Mouse (Mus musculus): ENCODE results near the gene Mdga2.

Mdga2 gene

GRCm38 (mm10) chr12:67222221-67223025 is at the start of gene Mdga2:
Gene Mdga2 (minus strand): TSS chr12:67222549.
- DNase-seq (ENCODE audit: low spot score): peak; percentile 69

DNA sequence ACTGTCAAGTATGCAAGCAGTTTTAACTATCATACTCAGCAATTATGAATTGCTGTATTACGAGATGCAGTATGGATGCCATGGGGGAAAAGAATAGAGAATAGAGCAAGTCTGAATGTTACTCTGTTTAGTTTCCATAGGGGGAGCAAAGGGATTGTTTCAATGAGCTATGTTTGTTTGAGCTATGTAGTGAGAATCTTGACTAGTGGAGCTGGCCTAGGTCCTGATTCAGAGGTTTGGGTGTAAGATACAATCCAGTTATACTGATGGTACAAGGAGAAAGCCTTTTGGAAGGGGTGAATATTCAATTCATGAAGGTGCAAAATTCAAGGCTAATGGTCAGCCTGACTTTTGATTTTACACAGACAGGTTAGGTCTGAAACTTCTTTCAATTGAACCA is 45.1 kb upstream of the Mdga2 start:
- DNase-seq (ENCODE audit: low spot score): peak; percentile 60

DNA sequence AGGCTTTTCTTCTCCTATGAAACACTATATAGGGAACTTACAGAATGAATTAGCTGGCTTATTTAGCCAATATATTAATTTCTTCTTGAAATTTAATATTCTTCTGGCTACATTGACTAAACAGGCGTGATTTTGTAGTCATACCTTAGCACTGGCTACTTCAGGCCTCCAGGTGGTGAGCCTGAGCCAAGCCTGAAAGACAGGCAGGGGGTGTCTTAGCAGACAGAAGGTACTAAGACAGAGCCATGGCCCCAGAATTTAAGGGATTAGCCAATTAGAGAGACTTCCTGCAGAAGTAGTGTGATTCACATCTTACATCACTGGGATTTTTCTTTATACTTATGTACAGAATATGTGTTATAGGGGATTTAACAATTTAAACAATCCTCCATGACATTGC is 1.2 kb upstream of the Mdga2 start:
- peak; percentile 26 for DNase-seq (ENCODE audit: low spot score)

DNA sequence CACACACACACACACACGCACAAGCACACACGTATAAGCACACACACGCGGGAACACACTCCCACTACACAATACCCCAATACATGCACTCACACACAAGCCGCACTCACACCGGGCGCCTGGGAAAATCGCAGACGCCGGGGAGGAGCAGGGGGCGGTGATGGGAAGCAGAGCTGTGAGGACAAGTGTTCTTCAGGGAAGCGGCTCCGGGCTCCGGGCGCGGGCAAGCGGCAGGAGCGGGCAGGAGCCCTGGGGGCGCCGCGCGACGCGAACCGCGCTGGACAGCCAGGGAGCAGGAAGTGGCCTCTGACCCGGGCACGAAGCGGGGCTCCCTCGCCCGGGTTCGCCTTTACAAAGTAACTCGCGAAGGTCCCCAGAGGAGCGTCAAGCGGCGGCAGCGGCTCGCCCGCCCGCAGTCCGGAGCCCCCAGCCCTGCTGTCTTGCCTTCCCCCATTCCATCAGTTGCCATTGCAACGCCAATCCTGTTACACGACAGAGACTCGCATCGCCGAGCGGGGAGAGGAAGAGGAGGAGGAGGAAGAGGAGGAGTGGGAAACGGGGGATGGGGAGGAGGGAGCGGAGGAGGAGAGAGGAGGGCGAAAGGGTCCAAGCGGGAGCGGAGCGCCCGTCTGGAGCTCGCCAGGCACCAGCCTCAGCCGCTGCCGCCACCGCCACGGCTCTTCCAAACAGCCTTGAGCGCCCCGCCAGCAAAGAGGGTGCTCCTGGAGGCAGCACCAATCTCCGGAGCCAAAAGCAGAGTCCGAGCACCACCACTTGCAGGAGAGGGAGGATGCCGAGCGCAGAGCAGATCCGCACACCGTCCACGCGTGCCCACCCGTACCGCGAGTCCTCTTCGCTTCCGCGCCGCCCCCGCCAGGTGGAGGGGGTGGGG is 774 bp downstream of the Mdga2 start:
- DNase-seq (ENCODE audit: low spot score): peak; percentile 67

DNA sequence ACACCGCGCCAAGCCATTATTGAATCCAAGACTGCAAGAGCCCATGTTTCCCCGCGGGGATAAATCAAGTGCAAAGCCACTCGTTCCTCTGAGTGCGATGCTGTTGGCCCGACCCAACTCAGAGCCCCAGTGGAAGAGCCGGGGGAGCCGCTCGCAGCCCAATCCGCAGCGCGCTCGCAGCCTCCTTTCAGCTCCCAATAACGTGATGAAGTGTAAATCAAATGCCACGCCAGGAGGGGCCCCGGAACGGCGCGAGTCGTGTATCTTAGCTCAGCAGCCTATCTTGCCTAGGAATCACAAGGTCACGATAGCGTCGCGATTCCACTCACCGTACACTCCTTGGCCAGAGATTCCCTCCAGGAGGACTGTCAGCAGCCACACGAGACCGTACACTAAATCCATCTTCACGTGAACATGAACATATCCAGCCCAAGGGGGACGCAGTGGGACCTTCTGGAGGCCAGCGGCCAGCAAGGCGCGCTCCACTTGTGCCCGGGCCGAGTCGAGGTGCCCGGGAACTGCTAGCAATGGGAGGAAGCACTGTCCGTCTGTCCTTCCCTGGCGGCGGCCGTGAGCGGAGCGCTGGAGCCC is 1.6 kb downstream of the Mdga2 start:
- DNase-seq (ENCODE audit: low spot score): peak; percentile 70

DNA sequence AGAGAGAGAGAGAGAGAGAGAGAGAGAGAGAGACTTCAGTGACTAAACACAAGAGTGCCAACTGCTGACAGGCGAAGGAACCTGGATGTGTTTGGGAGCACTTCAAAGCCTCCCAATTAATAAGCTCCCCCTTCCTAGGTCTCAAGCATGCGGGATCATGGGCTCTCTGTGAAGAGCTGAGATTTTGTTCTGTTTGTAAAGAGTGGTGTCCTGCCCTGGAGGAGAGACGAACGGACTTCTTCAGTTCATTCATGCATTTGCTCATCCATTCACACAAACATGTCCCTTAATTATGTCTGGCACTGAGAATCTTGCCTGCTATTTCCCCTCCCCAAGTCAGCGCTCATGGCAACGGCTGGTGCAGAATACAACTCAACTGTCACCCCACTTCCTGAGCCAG is 2.3 kb downstream of the Mdga2 start:
- peak; percentile 42 for DNase-seq (ENCODE audit: low spot score)

DNA sequence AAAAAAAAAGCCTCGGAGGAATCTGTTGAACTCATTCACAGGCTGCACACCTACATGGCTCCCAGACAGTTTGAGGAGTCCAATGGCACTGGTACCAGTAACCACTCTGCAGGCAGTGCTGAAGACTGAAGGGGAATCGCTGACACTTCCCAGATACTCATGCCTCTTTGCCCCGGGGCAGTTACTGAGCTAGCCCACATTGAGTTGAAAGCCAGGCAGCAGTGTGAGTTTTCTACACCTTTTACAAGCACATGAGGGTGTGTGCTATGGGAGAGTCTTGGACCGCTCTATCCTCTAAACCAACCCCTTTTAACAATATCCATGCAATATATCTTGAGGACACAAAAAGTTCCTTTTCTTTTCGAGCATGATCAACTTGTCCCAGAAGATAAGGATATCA is 2.8 kb downstream of the Mdga2 start:
- peak; percentile 32 for DNase-seq (ENCODE audit: low spot score)

GRCm38 (mm10) chr12:67212801-67213200 is 9.5 kb downstream of the Mdga2 start:
- no peak for DNase-seq (ENCODE audit: low spot score)

- no peak for DNase-seq (ENCODE audit: low spot score)
These were observed 44.2 kb downstream of the Mdga2 start for GRCm38 (mm10) chr12:67178155-67178554.

DNA sequence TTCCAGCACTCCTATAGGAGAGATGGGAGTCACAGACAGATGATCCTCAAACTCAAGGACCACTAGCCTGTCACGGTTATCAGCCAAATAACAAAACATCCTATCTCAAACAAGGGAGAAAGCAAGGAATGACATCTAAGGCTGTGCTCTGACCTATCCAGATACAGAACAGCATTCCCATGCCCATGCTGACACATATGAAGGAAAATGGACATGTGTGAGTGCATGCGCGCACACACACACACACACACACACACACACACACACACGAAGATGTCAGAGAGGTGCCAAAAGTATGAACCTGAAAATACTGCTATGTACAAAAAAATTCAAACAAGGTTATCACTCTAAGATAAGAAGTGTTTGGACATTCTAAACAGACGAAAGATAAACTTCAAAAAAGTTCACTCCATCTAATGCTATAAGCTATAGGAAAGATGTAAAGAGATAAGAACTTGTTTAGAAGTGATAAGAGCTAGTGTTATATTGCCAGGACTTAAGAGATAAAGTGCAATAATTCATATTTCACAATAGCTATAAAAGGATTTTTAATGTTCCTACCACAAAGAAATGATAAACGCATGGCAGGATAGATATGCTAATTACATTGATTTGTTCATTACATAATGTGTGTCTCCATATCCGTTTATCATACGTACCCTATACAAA is 65.6 kb downstream of the Mdga2 start:
- DNase-seq (ENCODE audit: low spot score): no peak

- DNase-seq (ENCODE audit: low spot score): no peak
These were observed 69.3 kb downstream of the Mdga2 start for GRCm38 (mm10) chr12:67153077-67153476.

- no peak for DNase-seq (ENCODE audit: low spot score)
These were observed 80.7 kb downstream of the Mdga2 start for GRCm38 (mm10) chr12:67141605-67142004.

- DNase-seq (ENCODE audit: low spot score): no peak
These were observed 82.2 kb downstream of the Mdga2 start for GRCm38 (mm10) chr12:67140131-67140530.

- no peak for DNase-seq (ENCODE audit: low spot score)
These were observed 94.9 kb downstream of the Mdga2 start for GRCm38 (mm10) chr12:67127457-67127856.

- no peak for DNase-seq (ENCODE audit: low spot score)
These were observed 98.5 kb downstream of the Mdga2 start for GRCm38 (mm10) chr12:67123874-67124273.

DNA sequence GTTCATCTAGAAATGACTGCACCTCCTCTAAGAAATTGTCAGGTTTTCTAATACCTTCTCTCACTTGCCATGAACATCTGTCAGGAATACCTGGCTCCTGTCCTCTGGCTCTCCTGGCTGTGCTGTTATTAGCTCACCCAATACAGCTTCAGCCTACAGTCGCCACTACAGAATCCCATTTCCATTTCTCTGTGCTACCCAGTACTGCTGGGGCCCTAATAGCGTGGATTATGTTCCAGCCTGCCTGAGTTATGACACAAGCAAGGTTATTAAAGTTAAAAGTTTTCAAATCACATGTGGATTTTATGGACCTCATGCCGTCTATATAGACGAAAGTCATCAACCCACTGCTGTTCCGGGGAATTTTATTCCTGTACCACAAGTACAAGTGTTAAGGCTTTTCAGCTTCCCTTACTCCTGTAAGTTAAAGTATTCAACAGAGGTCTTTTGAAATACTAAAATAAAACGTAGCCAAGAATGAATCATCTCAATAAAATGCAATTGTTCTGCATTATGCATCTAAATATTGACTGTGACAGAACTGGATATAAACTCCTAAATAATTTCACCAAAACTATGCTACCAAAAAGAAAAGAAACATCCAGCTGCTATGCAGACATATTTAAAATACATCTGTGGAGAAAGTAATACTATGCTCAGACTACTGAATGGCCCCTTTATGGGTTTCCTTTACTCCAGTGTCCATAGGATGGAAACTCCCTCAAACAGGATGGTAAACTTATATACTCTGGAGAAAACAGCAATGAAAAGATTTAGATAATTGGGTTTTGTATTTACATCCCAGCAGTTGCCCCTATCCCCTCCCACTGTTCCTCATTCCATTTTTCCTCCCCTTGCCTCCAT is 103.5 kb downstream of the Mdga2 start:
- DNase-seq (ENCODE audit: low spot score): no peak

DNA sequence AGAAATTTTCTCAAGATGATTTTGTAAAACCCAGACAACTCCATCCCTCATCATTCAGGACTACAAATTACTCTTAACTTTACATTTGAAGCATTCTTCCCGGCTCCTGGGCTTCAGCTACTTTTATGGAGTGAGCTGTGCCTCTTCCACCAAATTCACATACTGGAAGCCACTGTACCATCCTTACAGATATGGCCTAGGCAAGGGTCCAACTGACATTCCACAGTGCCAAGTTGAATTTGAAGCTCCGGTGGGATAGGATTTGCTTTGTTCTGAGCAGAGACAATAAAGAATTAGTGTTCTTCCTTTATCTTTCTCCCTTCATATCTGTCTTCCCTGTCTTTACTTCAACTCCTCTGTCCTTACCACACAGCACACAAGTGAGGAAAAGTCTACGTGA is 118.2 kb downstream of the Mdga2 start:
- no peak for DNase-seq (ENCODE audit: low spot score)

- DNase-seq (ENCODE audit: low spot score): no peak
These were observed 127.9 kb downstream of the Mdga2 start for GRCm38 (mm10) chr12:67094414-67094813.

DNA sequence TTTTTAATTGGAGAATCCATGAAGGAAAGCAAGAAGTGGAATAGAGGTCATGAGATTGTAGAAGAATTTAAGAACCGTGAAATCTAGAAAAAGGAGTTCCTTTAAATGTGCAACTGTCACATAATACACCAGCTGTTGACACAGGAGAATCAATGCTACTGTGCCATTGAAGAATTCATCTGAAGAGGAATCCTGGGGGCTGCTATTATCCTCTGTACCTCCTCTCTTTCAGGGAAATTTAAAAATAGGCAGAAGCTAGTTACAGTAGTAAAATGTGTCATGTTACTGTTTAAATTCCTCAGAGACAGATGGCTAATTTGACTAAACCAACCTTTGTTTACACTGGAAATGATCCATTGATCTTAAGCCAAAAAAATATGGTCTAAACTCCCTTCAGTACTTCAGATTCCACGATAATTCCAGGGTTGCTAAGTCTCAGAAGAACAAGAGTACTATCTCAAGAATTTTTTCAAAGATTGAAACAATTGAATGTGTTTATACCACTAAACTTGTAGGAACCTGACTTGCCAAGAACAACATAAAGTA is 131.9 kb downstream of the Mdga2 start:
- DNase-seq (ENCODE audit: low spot score): no peak

GRCm38 (mm10) chr12:67059136-67060014 is 163.0 kb downstream of the Mdga2 start:
- DNase-seq (ENCODE audit: low spot score): no peak

Data from retina, embryonic 14.5 days (tissue).